Mouse (Mus musculus) heart, postnatal 4 days (tissue): Measurements from ENCODE around the gene Gm47955. TPM values are rescaled to one million over a fixed set of nuclear protein-coding genes. Genes with fewer than 3 reads are reported as not detected.
"Not testable (repeated sequence)": the region's sequence is repeated elsewhere in the genome, so short reads cannot be mapped to it uniquely, and the experiment has no call there.

Source experiments
- DNase-seq: peaks from one replicate; pipeline ENCODE4 v3.0.0; 2021
- total RNA-seq, 2 experiments: library from RNA; stranded (reverse); gene quantifications; 2 replicates each; pipeline ENCODE4 v1.2.3; 2021

Gm47955 gene
- not detected for total RNA-seq

DNA sequence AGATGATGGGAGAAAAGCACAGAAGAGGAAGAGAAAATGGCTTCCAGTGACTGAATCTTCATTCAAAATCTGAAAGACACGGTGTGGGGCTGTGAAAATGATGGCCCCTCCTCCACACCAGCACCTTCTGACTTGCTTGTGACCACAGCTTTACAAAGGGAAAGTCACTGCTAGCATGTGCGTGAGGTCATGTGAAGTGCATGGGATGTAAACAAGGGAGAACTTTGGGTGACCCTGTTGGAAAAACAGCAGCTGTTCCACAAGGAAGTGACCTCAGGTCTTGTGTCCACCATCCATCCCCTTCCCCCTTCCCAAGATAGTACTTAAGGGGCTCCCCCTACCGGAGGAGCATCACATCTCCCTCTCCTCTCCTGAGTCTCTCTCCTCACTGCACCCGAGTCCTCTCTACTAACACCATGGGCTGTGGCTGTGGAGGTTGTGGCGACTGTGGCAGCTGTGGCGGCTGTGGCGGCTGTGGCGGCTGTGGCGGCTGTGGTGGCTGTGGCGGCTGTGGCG, at the start of gene Gm47955:
Gm47955 (plus strand) TSS at position 417 of the 516 bp plus-strand sequence.
- no peak for DNase-seq

- no peak for DNase-seq
These were observed 47.1 kb upstream of the Gm47955 start, which contains the start of gene A030005L19Rik for GRCm38 (mm10) chr1:82913025-82913424. Gene A030005L19Rik (plus strand): TSS chr1:82913325.

- DNase-seq: not testable (repeated sequence)
These were observed 46.7 kb upstream of the Gm47955 start for GRCm38 (mm10) chr1:82913434-82913833.

DNA sequence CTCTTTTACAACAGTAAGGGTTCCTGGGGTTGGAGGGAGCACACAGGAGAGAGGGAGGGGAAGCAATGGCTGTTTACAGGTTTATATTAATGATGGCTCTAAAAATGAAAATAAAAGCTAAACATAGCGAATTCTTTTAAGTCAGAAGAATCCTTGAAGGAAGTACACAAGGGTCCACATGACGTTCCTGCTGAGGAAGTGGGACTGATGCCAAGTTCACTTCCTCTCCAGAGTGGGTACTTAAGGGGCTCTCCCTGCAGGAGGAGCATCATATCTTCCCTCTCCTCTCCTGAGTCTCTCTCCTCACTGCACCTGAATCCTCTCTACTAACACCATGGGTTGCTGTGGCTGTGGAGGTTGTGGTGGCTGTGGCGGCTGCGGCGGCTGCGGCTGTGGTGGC, 35.4 kb upstream of the Gm47955 start, which contains the start of gene A030014E15Rik:
A030014E15Rik (plus strand) TSS at position 268 of the 400 bp plus-strand sequence.
- no peak for DNase-seq

DNA sequence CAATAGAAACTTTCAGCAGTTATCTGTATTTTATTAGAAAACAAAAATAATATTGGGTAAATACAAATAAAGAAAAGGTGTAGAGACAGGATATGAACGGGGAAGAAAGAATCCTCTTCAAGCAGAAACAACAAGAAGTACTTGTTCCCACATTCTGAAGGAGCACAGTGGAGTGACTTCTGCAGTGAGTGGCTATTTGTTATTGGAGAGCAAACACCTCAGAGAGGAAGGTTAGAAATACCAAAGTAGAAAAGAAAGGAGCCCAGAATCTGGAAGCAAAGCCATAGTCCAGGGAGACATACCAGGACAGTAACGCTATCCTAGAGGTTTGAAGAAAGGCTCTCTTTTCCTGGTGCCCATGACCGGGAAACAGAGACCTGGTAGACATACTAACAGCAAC, 29.5 kb upstream of the Gm47955 start:
- not testable (repeated sequence) for DNase-seq

DNA sequence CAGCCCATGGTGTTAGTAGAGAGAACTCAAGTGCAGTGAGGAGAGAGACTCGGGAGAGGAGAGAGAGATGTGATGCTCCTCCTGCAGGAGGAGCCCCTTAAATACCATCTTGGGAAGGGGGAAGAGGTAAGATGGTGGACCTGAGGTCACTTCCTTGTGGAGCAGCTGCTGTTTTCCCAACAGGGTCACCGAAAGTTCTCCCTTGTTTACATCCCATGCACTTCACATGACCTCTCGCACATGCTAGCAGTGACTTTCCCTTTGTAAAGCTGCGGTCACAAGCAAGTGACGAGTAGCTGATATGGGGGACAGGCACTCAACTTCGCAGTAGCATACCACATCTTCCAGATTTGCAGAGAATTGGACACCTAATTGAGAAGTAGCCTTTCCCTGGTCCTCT, 28.8 kb upstream of the Gm47955 start, which contains the start of gene Gm6217:
Gm6217 (minus strand) TSS at position 74 of the 400 bp plus-strand sequence.
- DNase-seq: not testable (repeated sequence)

DNA sequence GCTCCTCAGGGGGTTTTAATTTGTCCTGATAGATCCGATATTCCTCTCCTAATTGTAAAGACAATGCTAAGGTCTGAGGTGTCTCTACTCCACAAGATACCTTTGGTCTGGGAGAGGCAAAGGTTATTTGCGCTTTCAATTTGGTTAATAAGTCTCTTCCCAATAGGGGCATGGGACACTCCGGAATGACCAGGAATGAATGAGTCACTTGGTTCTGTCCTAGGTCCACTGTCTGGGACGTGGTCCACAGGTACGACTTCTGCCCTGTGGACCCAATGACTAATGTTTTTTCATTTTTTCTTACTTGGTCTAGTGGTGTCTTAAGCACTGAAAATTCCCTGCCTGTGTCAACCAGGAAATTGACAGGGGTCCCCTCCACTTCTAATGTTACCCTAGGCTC, 21.4 kb upstream of the Gm47955 start:
- no peak for DNase-seq

GRCm38 (mm10) chr1:82942505-82942904, 17.6 kb upstream of the Gm47955 start:
- not testable (repeated sequence) for DNase-seq

DNA sequence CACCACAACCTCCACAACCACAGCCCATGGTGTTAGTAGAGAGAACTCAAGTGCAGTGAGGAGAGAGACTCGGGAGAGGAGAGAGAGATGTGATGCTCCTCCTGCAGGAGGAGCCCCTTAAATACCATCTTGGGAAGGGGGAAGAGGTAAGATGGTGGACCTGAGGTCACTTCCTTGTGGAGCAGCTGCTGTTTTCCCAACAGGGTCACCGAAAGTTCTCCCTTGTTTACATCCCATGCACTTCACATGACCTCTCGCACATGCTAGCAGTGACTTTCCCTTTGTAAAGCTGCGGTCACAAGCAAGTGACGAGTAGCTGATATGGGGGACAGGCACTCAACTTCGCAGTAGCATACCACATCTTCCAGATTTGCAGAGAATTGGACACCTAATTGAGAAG, 16.8 kb upstream of the Gm47955 start, which contains the start of gene A030003K21Rik:
A030003K21Rik (minus strand) TSS at position 94 of the 400 bp plus-strand sequence.
- DNase-seq: not testable (repeated sequence)

DNA sequence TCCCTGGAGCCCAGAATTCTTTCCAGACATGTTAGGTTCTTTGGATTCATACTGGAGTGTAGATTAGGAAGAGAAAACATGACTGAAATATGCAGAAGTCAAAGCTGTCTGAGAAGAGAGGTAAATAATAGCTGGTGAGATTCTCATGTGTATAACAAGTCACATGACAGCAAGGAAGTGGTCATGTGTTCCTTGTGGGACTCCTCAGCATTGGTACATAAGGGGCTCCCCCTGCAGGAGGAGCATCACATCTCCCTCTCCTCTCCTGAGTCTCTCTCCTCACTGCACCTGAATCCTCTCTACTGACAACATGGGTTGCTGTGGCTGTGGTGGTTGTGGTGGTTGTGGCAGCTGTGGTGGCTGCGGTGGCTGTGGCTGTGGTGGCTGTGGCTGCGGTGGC, 14.1 kb upstream of the Gm47955 start:
- DNase-seq: not testable (repeated sequence)

GRCm38 (mm10) chr1:82948601-82949000, 11.5 kb upstream of the Gm47955 start:
- no peak for DNase-seq

- DNase-seq: not testable (repeated sequence)
These were observed 4.2 kb upstream of the Gm47955 start, which contains the start of gene Gm7544 for GRCm38 (mm10) chr1:82955913-82956312. Gene Gm7544 (minus strand): TSS chr1:82956013.

GRCm38 (mm10) chr1:82966413-82966812, 6.3 kb downstream of the Gm47955 start:
- DNase-seq: no peak

DNA sequence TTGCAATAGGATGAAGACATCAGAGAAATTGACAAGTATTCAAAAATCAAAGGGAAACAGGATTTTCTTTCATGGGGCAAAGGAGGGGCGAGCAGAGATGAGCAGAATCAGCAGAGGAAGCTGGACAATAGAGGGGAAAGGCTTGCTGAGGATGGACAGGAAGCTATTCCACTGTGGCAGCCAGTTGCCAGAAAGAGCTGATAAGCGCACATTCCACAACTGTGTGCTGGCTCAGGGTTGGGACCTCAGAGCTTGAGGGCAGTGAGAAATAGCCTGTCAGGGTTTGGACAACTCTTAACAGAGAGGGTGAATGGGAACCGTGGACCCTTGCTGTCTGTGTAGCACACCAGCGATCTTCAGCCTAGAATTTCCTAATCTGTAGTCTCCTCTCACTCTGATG, 12.0 kb downstream of the Gm47955 start:
- DNase-seq: peak; percentile 54

DNA sequence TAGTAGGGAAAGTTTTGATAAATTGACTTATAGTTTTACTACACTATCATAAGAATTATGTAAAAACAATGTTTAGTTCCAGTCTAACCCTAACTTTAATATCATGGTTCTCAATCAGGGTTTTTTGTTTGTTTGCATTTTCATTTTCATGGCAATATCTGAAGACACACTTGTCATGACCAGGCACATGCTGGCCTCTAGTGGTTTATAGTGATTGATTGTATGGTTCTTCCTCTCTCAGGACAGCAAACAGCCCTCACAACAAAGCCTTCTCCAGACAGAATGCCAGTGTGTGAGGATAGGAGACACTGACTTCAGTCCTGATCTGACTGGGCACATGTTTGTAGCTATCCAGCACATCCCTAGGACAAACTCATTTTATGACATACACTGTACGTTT, 13.2 kb downstream of the Gm47955 start:
- DNase-seq: no peak

GRCm38 (mm10) chr1:82973901-82974300, 13.8 kb downstream of the Gm47955 start:
- no peak for DNase-seq

GRCm38 (mm10) chr1:82974342-82974741, 14.3 kb downstream of the Gm47955 start:
- no peak for DNase-seq

- no peak for DNase-seq
These were observed 15.7 kb downstream of the Gm47955 start for GRCm38 (mm10) chr1:82975750-82976149.

DNA sequence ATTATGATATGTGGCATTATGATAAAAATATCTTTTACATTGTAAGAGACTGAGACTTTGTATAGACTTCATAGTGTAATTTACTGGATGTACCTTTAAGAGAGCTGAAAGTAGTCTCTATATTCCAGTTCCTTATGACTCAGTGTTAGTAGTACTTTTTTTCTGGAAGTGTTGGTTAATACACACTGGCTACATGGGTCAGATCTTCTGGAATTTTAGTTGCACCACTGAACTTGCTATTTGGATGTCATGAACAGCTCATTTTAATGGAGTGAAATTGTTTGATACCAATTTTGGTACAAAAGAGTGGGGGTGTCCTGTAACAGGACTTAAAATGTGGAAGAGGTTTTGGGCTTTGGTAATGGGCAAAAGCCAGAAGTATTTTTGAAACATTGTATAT, 17.8 kb downstream of the Gm47955 start:
- no peak for DNase-seq

DNA sequence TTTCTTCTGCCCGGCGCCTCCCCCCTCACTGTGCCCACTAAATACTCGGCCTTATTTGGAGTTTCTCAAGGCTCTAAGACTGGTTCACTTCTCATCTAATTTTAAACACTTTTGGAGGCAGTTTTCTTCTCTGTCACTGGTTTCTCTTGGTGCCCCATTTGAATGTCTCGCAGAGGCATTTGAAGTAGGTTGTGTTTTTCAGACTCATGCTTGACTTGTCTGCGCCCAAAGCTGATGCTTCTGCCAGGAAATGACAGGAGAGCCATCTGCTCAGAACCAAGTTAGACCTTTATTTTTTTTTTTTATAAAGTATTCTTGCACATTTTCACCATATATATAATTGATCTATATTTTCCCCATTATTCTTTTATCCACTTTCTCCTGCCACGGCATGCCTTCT, 26.7 kb downstream of the Gm47955 start:
- no peak for DNase-seq

DNA sequence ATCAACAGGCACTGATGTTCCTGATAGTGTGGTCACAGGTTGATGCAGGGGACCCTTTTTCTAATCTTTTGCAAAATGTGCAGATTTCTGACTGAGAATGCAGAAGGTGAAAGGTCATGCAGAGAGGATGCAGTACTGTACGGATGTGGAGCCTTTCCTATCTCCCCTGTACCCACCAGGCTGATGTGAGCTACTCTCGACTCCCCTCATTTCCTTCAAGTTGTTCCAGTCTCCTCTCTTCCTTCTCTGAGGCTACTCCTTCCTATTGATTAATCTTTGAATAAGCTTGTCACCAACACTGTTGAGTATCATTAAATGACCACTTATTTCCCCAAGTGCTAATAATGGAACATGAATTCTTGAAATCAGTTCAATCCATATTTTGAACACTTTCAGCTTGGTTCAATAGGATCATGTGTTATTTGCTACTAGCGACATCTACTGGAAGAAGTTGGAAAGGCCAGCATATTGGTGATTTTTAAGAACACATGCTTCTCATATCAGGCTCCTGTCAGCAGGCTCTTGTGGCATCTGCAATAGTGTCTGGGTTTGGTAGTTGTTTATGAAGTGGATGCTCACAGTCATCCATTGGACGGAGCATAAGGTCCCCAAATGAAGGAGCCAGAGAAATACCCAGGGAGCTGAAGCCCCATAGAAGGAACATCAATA, 27.6 kb downstream of the Gm47955 start:
- peak; percentile 62 for DNase-seq

- DNase-seq: no peak
These were observed 31.0 kb downstream of the Gm47955 start for GRCm38 (mm10) chr1:82991062-82991461.

- no peak for DNase-seq
These were observed 31.5 kb downstream of the Gm47955 start for GRCm38 (mm10) chr1:82991596-82991995.

- no peak for DNase-seq
These were observed 32.0 kb downstream of the Gm47955 start for GRCm38 (mm10) chr1:82992093-82992492.
